Mouse (Mus musculus) liver, embryonic 14.5 days (tissue): ENCODE results near the gene F11.

Experiments used
- CTCF ChIP-seq: IDR thresholded peaks from 2 replicates; pipeline ENCODE4 v1.5.1; 2016; ENCODE audit warnings: antibody characterized with exemption, low read depth, control low read depth
- EP300 ChIP-seq: IDR thresholded peaks from 2 replicates; pipeline ENCODE4 v1.6.1; 2016; ENCODE audit warnings: antibody characterized with exemption, low read depth

DNA sequence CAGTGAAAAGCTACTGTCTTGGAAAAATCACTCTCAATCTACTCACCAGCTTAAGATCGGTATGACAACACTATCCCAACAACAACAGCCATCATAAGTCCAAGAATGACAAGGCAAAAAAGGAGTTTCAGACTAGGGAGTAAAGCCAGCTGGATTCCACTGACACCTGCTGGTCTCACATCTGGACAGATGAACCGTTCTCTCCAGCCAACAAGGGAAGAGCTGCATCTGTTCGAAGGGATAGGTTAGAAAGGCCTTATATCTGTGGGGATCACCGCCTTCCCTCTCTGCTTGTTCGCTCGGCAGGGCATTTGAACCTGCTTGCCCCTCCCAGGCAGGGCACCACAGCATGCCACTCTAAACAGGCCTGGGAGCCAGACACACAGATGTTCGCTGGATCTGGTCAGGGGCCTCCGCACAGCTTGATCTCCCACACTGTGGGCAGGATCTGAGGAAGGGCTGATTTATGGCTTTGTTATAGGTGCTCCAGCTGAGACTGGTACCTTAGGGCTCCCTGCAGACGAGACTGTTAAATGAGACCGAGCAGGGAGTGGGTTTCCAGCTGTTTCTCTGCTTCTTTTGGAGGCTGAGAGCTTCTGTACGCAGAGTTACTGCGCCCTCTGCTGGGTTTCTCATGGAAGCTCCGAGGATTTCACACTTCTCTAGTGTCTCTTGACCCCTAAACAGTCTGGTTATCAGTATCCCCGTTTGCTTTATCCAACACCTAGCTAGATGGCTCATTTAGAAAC, 25.5 kb downstream of the F11 start:
- TF ChIP-seq CTCF, result peak; percentile 41
- TF ChIP-seq EP300, result no peak
